Mouse (Mus musculus) adrenal gland, adult 18-20 months (tissue): ENCODE measurements at regions not wholly inside any gene's neighbourhood (a gene's known extent, or its start where the extent isn't known, plus 50 kb on each side); places are given as distances from the start of the nearest gene placed in this dataset.

Experiments used
- DNase-seq, 2 experiments: peaks; one replicate each; pipeline ENCODE4 v3.0.0; 2021 to 2022; ENCODE audit warnings: low spot score in 2 of 2

DNA sequence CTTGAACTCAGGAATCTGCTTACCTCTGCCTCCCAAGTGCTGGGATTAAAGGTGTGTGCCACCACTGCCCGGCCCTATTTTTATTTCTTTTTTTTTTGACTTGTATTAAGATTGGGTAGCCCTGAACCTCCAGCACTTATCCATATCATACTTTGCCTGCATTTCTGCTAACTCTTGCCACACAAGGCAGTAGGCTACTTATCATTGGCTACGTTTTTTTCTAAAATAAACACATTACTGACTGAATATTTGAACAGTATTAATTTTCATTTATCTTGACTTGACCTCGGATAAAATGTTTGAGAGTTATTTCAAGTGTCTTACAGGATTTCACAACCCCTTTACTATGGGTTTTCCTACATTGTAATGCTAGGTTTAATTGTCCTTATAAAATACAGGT, 488.0 kb downstream of the Trim52 start:
- DNase-seq = no peak

DNA sequence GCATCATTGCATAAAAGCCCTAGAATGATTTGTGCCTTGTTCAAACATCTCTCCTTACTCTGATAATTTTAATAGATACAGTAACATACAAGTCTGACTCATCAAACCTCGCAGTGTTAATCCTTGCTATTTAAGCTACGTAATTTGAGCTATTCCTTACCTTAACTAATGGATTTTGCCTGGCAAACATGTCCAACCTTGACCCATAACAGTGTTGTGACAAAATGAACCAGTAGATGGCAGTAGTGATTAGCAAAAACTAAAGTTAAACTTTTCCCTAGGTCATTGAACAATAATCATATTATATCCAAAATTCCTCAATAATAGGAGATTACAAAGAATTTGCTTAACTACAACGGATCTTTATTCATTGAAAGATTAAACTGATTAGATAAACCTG, 501.0 kb downstream of the Trim52 start:
- DNase-seq = no peak

DNA sequence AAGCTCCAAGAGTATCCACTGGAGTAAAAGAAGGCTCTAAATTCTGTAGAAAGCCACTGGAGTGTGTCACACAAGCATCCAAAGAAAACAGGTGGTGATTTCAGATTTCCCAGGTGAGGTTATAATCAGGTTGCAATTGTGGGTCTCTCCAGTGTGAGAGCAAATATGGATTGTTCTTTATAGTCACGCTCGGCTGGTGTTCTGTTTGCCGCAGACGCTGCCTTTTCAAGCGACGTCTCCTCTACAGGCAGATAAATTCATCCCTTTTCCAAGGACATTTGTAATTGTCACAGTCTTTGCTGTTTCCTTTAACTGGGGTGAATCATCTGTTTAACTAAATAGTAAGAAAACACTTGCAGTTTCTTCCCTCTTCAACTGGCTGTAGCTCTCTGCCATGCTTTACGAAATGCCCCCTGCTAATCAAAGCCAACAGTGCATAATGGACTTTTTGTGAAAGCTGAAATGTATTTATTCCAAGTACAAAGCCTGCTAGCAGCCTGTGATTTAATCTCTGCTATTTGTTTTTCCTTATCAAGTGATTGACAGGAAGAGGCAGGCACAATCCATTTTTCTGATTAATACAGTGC, 502.4 kb downstream of the Trim52 start:
- no peak for DNase-seq
